Mouse (Mus musculus): ENCODE results near the gene Enox1. TPM values are rescaled to one million over a fixed set of nuclear protein-coding genes. Genes with fewer than 3 reads are reported as not detected.

The Enox1 gene
- polyA plus RNA-seq, 1 experiment from 2014 or later, result 37.1 TPM

DNA sequence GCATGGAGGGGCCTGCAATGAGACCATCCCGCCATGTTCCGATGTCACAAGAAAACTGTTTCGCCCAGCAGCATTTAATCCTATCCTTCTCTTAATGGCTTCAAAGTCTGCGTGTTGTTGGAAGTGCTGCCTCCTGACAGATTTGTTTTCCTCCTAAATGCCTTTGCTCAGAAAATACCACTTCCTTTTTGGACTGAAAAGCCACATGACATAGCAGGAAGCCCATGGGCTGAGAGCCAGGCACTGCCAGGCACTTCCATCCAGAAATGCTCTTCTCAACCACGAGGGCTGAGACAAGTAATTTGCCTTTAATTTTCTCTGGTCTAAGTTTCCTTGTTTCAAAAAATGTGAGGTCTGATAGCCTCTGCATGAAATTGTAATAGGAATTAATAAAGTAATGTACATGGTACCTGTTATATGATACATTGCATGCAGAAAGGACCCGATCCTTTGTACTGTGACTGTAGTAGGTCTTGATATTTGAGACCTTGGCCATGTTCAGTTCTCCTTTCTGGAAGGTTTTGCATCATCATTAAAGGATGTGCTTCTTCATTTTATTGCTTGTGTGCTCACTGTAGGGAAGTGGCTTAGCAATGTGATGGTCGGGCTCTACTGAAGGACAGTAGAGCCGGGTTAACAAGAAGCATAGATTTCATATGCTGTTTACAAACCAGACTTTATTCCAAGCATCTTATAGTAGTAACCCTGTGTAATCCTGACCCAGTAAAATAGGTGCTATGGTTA is 390.1 kb downstream of the Enox1 start:
- Histone ChIP-seq H3K4me1 (no peaks in the 10 kb centered on the region), H3K27me3 (replicated peaks) (no peaks in the 10 kb centered on the region), H3K27ac (no peak overlapping the region), H3K4me2 (replicated peaks) (no peak overlapping the region), H3K36me3 (no peaks in the 10 kb centered on the region), H3K9me3 (no peaks in the 10 kb centered on the region), H3K9ac (no peak overlapping the region), H3K4me3 (no peak overlapping the region)
- ATAC-seq (ENCODE audit: low FRiP score, low read depth), result no peak
- WGBS, result 93% methylated on average over 8 of the region's 8 CpGs

DNA sequence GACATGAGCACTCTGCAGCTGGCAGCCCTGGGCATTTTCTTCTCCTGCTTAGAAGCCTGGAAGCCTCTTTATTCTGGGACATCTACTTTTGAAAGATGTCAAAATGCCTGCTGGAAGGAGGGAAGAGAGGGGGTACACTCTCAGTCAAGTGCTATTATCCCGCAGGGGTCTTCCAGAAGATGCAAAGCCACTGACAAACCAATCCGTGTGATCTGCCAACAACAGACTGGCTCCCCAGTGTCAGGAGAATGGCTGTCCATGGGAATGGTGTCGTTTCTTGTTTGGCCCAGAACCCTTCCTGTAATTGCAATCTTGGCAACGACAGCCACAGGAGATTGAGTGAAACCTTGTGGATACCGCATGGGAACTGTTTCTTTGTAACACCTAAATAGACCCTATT is 390.8 kb downstream of the Enox1 start:
- Histone ChIP-seq H3K4me1 (no peaks in the 10 kb centered on the region), H3K27me3 (replicated peaks) (no peaks in the 10 kb centered on the region), H3K27ac (no peak overlapping the region), H3K9ac (no peak overlapping the region), H3K9me3 (no peaks in the 10 kb centered on the region), H3K4me2 (replicated peaks) (no peak overlapping the region), H3K4me3 (no peak overlapping the region), H3K36me3 (no peaks in the 10 kb centered on the region)
- 87% methylated on average over 5 of the region's 5 CpGs for WGBS
- ATAC-seq (ENCODE audit: low FRiP score, low read depth), result no peak

GRCm38 (mm10) chr14:77548963-77549362 is 392.4 kb downstream of the Enox1 start:
- no peak for ATAC-seq (ENCODE audit: low FRiP score, low read depth)
- H3K36me3 ChIP-seq, result no peaks in the 10 kb centered on the region
- H3K9ac ChIP-seq, result no peak overlapping the region
- no peak overlapping the region for H3K4me3 ChIP-seq
- H3K27me3 ChIP-seq (replicated peaks), result no peaks in the 10 kb centered on the region
- H3K4me1 ChIP-seq, result no peaks in the 10 kb centered on the region
- H3K4me2 ChIP-seq (replicated peaks), result no peak overlapping the region
- 88% methylated on average over 5 of the region's 5 CpGs for WGBS
- no peak overlapping the region for H3K27ac ChIP-seq
- no peaks in the 10 kb centered on the region for H3K9me3 ChIP-seq

DNA sequence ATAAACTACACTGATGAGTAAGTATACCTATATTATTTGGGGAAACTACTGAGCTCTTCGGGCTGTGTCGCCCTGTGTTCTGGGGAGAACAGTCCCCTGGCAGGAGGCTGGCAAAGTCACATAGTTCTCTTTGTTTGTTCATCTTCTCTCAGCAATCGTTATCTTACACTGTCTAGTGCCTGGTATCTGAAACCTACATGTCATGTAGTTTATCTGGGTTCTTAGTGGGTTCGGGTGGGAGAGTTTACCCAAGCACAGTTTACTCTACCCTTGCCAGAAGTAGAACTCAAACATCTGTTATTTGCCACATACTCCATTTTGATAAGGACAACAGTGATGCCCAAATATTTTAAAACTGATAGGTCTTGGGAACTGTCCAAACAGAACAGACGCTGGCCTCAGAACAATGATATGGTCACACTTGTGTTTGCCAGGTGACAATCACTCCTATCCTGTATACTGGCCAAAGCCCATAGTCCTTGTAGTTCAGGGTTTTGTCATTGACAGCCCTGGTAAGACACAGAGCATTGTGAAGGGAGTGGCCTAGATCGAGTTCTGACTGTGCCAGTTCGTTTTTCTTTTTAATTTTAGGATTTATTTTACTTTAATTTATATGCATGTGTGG is 401.0 kb downstream of the Enox1 start:
- Histone ChIP-seq H3K4me3 (no peak overlapping the region), H3K9ac (no peak overlapping the region), H3K4me1 (no peaks in the 10 kb centered on the region), H3K9me3 (no peaks in the 10 kb centered on the region), H3K36me3 (no peaks in the 10 kb centered on the region), H3K27ac (no peak overlapping the region), H3K4me2 (replicated peaks) (no peak overlapping the region), H3K27me3 (replicated peaks) (no peaks in the 10 kb centered on the region)
- WGBS, result 91% methylated on average over 7 of the region's 7 CpGs
- no peak for ATAC-seq (ENCODE audit: low FRiP score, low read depth)

DNA sequence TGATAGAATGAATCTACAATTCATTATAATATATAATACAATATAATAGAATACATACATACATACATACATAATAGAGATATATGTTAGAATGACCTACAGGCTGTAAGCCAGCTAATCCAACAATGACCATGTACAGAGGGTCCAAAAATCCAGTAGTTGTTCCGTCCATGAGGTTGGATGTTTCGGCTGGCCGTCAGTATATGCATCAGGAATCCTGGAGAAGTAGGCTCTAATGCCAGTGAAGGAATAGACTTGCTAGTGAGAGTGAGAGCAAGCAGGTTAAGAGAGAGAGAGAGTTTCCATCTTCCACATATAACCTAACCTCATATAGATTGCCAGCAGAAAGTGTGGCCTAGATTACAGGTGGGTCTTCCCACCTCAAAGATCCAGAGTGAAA is 402.3 kb downstream of the Enox1 start:
- no peak for ATAC-seq (ENCODE audit: low FRiP score, low read depth)
- Histone ChIP-seq H3K4me1 (no peaks in the 10 kb centered on the region), H3K27me3 (replicated peaks) (no peaks in the 10 kb centered on the region), H3K27ac (no peak overlapping the region), H3K4me2 (replicated peaks) (no peak overlapping the region), H3K4me3 (no peak overlapping the region), H3K9me3 (no peaks in the 10 kb centered on the region), H3K36me3 (no peaks in the 10 kb centered on the region), H3K9ac (no peak overlapping the region)
- 96% methylated on average over 3 of the region's 3 CpGs for WGBS

GRCm38 (mm10) chr14:77559792-77560191 is 403.2 kb downstream of the Enox1 start:
- H3K9me3 ChIP-seq, result no peaks in the 10 kb centered on the region
- H3K4me1 ChIP-seq, result no peaks in the 10 kb centered on the region
- WGBS, result 77% methylated on average over 5 of the region's 5 CpGs
- no peak overlapping the region for H3K9ac ChIP-seq
- H3K4me3 ChIP-seq, result no peak overlapping the region
- H3K27ac ChIP-seq, result no peak overlapping the region
- no peak for ATAC-seq (ENCODE audit: low FRiP score, low read depth)
- no peak overlapping the region for H3K4me2 ChIP-seq (replicated peaks)
- H3K27me3 ChIP-seq (replicated peaks), result no peaks in the 10 kb centered on the region
- no peaks in the 10 kb centered on the region for H3K36me3 ChIP-seq

DNA sequence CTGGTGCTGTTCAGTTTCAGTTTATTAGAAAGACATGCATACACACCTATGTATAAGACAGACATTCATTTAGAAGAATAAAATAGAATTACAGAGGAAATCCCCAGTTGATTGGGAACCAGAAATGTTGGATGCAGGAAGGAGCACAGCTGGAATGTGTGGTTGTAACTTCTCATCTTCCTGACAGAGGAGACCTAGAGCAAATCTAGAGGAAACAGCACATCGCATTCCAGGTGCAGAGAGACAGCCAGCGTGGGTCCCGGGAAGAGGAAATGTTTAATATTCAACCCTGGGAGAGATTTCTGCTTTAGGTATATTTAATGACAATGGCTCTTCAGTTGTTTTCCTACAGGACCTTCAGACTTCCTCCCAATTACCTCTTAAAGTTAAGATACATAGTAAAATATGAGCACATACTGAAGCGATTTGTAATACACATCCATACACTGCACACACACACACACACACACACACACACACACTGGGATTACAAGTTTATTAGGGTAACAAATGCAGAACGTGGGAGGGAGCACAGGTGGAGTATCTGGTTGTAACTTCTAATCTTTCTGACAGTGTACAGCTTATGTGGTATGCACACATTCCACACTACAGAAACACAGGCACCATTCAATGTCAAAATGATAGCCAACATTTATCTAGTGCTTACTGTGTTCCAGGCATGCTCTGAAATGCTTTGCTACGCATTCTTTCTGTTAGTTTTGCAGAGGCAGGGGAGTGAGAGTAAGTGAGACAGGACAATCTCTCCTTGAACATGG is 405.4 kb downstream of the Enox1 start:
- H3K27me3 ChIP-seq (replicated peaks), result no peaks in the 10 kb centered on the region
- H3K4me3 ChIP-seq, result no peak overlapping the region
- no peak overlapping the region for H3K9ac ChIP-seq
- no peaks in the 10 kb centered on the region for H3K36me3 ChIP-seq
- H3K4me2 ChIP-seq (replicated peaks), result no peak overlapping the region
- no peak overlapping the region for H3K27ac ChIP-seq
- WGBS, result 85% methylated on average over 6 of the region's 6 CpGs
- H3K9me3 ChIP-seq, result no peaks in the 10 kb centered on the region
- H3K4me1 ChIP-seq, result no peaks in the 10 kb centered on the region
- no peak for ATAC-seq (ENCODE audit: low FRiP score, low read depth)

GRCm38 (mm10) chr14:77563922-77564321 is 407.4 kb downstream of the Enox1 start:
- no peaks in the 10 kb centered on the region for H3K36me3 ChIP-seq
- no peak overlapping the region for H3K4me2 ChIP-seq (replicated peaks)
- H3K4me3 ChIP-seq, result no peak overlapping the region
- 80% methylated on average over 5 of the region's 5 CpGs for WGBS
- H3K4me1 ChIP-seq, result no peaks in the 10 kb centered on the region
- no peak overlapping the region for H3K27ac ChIP-seq
- no peak overlapping the region for H3K9ac ChIP-seq
- no peaks in the 10 kb centered on the region for H3K9me3 ChIP-seq
- ATAC-seq (ENCODE audit: low FRiP score, low read depth), result no peak
- H3K27me3 ChIP-seq (replicated peaks), result no peaks in the 10 kb centered on the region

GRCm38 (mm10) chr14:77567120-77567519 is 410.6 kb downstream of the Enox1 start:
- Histone ChIP-seq H3K9ac (no peak overlapping the region), H3K27ac (no peak overlapping the region), H3K4me2 (replicated peaks) (no peak overlapping the region), H3K4me1 (no peaks in the 10 kb centered on the region), H3K27me3 (replicated peaks) (no peaks in the 10 kb centered on the region), H3K36me3 (no peaks in the 10 kb centered on the region), H3K9me3 (no peaks in the 10 kb centered on the region), H3K4me3 (no peak overlapping the region)
- 83% methylated on average over 2 of the region's 2 CpGs for WGBS
- no peak for ATAC-seq (ENCODE audit: low FRiP score, low read depth)

GRCm38 (mm10) chr14:77574436-77574835 is 417.9 kb downstream of the Enox1 start:
- ATAC-seq (ENCODE audit: low FRiP score, low read depth), result no peak

DNA sequence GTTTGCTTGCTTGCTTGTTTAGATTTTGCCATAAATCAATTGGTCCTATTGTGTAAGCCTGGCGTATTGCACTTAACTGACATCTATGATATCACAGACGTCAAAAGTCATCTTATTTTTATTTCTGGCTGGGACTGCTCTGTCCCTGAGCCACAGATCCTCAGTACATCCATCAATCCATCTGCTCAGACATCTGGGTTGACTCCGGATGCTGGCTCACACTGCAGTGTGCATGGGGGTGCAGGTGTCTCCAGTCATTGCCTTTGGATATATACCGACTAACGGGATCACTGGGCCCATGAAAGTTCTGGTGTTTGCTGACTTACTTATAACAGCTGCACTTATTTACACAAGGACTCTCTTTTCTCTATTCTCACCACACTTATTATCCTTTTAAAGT is 419.8 kb downstream of the Enox1 start:
- Histone ChIP-seq H3K4me1 (no peaks in the 10 kb centered on the region), H3K9me3 (no peaks in the 10 kb centered on the region), H3K27me3 (replicated peaks) (no peaks in the 10 kb centered on the region), H3K4me2 (replicated peaks) (no peak overlapping the region), H3K4me3 (no peak overlapping the region), H3K27ac (no peak overlapping the region), H3K9ac (no peak overlapping the region), H3K36me3 (no peaks in the 10 kb centered on the region)
- WGBS, result 81% methylated on average over 5 of the region's 5 CpGs
- ATAC-seq (ENCODE audit: low FRiP score, low read depth), result no peak

More at GRCm38 (mm10) chr14:77574436-77574835, 417.9 kb downstream of the Enox1 start:
- Histone ChIP-seq H3K27me3 (replicated peaks) (no peaks in the 10 kb centered on the region), H3K36me3 (no peaks in the 10 kb centered on the region), H3K4me2 (replicated peaks) (no peak overlapping the region), H3K27ac (no peak overlapping the region), H3K4me3 (no peak overlapping the region), H3K4me1 (no peaks in the 10 kb centered on the region), H3K9me3 (no peaks in the 10 kb centered on the region), H3K9ac (no peak overlapping the region)
- 51% methylated on average over 3 of the region's 3 CpGs for WGBS

GRCm38 (mm10) chr14:77577481-77578251 is 421.1 kb downstream of the Enox1 start:
- WGBS, result 91% methylated on average over 18 of the region's 18 CpGs
- no peak overlapping the region for H3K4me3 ChIP-seq
- H3K36me3 ChIP-seq, result no peaks in the 10 kb centered on the region
- ATAC-seq (ENCODE audit: low FRiP score, low read depth), result no peak
- no peaks in the 10 kb centered on the region for H3K4me1 ChIP-seq
- no peak overlapping the region for H3K9ac ChIP-seq
- H3K4me2 ChIP-seq (replicated peaks), result no peak overlapping the region
- no peak overlapping the region for H3K27ac ChIP-seq
- H3K27me3 ChIP-seq (replicated peaks), result no peaks in the 10 kb centered on the region
- H3K9me3 ChIP-seq, result no peaks in the 10 kb centered on the region

All from neural tube, embryonic 12.5 days (tissue).